Mouse (Mus musculus): ENCODE measurements around the gene Pebp1. TPM values are rescaled to one million over a fixed set of nuclear protein-coding genes. Genes with fewer than 3 reads are reported as not detected.

Pebp1 gene
- total RNA-seq, 2 experiments from 2014 or later, result 673 to 712 TPM

GRCm38 (mm10) chr5:117285266-117285665 is 2.2 kb downstream of the Pebp1 start:
- no peak for DNase-seq

DNA sequence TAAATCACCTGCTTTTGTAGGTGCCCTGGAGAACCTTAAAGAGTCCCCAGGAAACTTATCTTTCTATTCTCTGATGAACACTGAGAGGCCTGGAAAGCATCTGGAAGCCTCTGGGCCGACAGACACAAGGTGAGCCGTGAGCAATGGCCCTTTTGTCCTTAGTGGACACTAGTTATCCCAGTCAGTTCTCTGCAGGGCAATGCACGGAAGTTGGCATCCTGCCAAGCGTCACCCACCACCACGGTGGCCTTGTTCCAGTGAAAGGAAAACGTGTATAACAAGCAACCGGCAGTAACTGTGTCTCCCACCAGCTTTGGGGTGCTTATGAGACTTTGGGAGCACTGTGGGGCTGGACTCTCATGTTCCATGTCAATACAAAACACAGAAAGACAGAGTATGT is 2.7 kb downstream of the Pebp1 start:
- no peak for DNase-seq

- peak; percentile 52 to 64 for DNase-seq
Observed at GRCm38 (mm10) chr5:117284029-117284428, 3.4 kb downstream of the Pebp1 start.

DNA sequence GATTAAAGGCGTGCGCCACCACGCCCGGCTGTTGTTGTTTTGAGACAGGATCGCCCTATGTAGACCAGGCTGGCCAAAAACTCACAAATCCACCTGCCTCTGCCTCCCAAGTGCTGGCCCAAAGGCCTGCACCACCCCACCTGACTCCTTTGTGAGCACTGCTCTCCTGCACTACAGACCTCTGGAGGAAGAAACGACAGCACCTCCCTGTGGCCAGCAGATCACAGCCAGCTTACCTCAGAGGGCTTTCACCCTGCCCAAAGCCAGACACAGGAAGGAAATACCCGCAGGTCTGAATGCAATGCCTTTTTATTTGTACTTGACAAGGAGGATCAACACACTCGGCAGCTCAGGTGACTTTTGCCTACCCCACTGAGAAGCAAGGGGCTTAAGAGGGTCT is 5.1 kb downstream of the Pebp1 start:
- no peak for DNase-seq

DNA sequence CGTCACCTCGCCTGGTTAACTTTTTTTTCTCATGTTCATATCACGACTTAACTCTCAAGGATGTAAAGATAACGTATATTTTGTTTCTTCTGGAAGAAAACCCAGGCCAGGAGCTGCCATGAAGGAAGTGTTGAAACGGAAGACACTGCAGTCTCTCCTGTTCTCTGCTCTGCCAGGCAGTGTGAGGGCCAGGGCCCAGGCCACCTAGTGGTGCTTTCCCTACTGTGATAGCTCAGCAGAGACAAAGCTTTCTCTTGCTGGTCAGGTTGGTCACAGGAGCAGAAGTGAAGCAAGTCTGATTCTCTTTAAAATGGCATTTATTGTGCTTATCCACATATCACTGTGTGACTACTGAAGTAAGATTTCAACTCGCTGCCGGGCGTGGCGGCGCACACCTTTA is 5.9 kb downstream of the Pebp1 start:
- no peak for DNase-seq

DNA sequence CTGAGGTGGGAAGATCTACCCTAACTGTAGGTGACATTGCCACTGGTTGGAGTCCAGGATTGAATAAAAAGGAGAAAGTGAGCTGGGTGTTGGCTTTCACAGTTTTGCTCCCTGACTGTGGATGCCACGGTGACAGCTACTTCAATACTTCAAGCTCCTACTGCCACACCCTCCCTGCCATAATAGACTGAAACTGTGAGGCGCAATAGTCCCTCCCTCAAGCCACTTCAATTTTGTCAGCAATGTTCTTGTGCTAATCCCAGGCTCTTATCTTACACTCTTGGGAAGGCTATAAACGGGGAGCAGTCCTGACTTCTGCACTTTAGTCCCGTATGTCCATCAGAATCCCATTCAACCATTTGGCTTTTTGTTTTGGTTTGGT is 7.8 kb downstream of the Pebp1 start:
- no peak for DNase-seq

DNA sequence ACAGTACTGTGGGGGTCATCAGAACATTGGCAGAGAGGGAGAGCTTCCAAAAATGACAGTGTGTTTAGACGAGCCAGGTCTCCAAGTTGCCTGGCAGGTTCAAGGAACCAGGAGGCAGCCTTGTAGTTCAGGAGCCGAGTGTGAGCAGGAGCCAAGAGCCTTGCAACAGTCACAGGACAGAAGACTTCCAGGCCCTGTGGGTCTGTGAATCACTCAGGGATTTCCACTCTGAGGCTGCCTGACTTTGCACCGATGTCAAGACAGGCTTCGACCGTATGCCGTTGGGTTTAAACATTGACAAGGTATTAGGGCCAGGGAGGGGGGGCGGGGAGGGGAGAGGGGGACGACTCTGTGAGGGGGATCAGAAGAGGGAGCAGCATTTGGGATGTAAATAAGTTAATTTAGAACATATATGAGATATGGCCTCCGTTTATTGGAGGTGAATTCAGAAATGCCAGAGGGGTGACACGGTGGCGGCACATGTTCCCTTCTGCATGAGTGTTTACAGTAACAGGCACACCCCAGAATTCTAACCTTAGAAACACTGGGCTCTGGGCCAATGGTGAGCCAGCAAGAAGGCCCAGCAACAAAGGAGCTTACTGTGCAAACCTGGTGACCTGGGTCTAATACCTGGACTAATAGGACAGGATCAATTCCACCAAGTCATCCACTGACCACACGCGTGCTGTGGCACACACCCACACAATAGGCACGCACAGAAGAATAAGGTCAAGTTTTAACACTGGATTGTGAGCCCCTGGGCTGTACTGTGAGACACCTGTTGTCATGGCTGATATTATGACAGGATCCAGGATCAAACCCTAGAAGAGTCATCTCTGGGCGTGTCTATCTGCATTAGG is 8.4 kb downstream of the Pebp1 start:
- DNase-seq, result no peak

DNA sequence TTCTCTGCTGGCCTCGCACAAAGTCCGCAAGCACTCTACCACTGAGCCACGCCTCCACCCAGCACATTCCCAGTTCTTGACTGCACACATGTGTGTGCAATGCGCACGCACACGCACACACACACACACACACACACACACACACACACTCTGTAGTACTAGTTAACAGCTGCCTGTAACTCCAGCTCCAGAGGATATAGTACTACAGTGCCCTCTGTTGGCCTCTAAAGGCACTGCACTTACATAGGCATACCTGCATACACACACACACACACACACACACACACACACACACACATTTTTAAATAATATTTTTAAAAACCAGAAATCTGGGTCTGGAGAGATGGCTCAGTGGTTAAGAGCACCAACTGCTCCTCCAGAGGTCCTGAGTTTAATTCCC is 9.6 kb downstream of the Pebp1 start:
- DNase-seq, result no peak

DNA sequence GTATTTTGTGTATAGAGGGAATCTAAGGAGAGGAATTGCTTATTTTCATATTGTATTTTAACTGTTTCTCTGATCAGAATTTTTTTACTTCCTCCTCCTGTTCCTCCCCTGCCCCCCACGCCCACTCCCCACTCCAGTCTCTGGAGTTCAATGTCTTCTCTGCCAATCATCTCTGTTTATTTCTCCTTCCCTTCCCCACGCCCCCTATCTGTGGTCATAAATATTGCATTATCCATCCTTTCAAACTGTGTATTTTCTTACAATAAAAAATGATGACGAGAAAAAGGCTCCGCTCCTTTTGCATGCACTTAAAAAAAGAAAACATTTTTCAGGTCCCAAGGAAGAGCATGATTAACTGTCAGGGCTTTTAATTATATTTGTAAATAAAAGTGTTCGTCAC is 12.6 kb downstream of the Pebp1 start:
- no peak for DNase-seq

- peak; percentile 60 to 64 for DNase-seq
Observed at GRCm38 (mm10) chr5:117271945-117272344, 15.5 kb downstream of the Pebp1 start.

DNA sequence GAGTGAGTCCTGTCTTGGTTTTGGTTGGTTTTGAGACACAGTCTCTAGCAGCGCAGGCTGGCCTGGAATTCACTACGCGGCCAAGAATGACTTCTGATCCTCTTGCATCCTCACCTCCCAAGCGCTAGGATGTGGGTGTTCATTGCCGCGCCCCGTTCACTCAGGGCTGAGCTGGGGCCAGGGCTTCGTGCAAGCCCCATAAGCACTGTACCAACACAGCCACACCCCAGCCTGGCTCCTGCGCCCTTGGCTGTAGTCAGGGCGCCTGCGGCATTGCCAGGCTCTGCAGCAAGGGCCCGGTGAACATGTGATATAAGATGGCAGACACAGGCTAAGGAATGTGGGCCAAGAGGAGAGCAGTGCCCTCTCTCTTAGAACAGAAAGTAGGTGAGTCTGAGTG is 18.0 kb downstream of the Pebp1 start:
- DNase-seq, result no peak

GRCm38 (mm10) chr5:117268749-117269148 is 18.7 kb downstream of the Pebp1 start:
- no peak for DNase-seq

GRCm38 (mm10) chr5:117267913-117268312 is 19.5 kb downstream of the Pebp1 start:
- no peak for DNase-seq

DNA sequence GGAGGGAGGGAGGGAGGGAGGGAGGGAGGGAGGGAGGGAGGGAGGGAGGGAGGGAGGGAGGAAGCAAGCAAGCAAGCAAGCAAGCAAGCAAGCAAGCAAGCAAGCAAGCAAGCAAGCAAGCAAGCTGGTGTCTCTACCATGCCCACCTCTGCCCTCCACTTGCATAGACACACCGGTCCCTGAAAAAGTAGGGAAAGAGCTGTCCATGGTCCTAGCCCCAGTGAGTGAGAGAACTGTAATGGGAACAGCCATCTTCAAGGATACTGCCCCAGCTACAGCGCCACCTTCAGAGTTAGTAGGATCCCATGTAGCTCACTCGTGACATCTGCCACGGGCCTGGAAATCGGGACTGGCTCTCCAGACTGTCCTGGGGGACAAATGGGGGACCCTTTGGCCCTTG is 22.7 kb downstream of the Pebp1 start:
- no peak for DNase-seq

DNA sequence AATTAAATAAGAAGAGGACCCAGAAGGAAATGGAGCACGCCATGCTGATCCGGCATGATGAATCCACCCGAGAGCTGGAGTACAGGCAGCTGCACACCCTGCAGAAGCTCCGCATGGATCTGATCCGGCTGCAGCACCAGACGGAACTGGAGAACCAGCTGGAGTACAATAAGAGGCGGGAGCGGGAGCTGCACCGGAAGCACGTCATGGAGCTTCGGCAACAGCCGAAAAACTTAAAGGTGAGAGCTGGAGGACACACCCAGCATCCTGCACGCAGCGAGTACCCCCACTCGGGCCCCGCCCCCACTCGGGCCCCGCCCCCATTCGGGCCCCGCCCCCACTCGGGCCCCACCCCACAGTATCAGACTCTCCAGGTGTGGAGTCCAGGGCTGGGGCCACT is 23.9 kb downstream of the Pebp1 start:
- DNase-seq, result no peak

DNA sequence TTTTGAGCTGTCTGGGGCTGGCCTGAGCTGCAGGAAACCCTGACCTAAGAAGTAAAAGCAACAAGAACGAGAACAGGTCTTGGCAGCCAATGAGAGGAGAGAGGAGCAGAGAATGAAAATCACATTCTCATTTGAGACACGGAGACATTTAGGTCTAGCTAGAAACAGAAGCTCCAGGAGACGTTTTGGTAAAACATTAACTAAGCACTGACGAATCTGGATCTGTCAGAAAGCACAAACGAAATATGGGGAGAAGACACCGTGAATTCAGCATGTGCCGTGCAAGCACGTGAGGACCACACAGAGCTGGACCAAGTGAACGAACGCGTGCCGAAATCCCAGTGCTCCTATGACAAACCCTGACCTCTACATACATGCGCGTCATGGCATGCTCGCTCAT is 29.1 kb downstream of the Pebp1 start:
- DNase-seq, result no peak

- no peak for DNase-seq
Observed at GRCm38 (mm10) chr5:117251763-117252162, 35.7 kb downstream of the Pebp1 start.

GRCm38 (mm10) chr5:117250796-117251195 is 36.6 kb downstream of the Pebp1 start:
- DNase-seq, result no peak

- no peak for DNase-seq
Observed at GRCm38 (mm10) chr5:117248351-117248750, 39.1 kb downstream of the Pebp1 start.

- DNase-seq, result no peak
Observed at GRCm38 (mm10) chr5:117245170-117245569, 42.3 kb downstream of the Pebp1 start.

- peak in 1 of 2 experiments; percentile 30 for DNase-seq
Observed at GRCm38 (mm10) chr5:117242671-117243478, 44.5 kb downstream of the Pebp1 start.

- DNase-seq, result peak; percentile 56 to 65
Observed at GRCm38 (mm10) chr5:117241935-117242531, 45.4 kb downstream of the Pebp1 start.

DNA sequence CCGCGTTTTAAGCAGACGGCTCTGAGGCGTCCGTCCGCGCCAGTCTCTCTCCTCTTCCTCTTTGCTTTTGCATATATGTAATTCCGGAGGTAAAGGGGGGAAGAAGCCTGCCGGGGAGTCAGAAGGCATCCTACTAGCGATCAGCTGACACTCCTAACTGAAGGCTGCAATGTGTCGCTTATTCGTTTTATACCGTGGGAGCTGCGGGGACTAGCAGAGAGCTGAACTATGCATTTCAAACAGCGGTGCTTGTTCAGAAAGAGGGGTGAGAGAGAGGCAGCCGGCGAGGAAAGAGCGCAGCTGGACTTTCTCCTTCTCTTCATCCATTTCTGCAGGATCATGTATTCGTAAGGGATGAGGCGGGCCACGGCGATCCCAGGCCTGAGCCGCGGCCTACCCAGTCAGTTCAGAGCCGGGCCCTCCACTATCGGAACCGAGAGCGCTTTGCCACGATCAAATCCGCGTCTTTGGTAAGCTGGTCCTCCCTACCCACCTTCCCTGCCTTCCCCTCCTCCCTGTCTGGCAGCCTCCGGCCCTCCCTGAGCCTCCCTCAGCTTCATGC is 46.6 kb downstream of the Pebp1 start:
- peak; percentile 60 to 64 for DNase-seq
